Mouse (Mus musculus): ENCODE measurements around the gene St6galnac4. TPM values are rescaled to one million over a fixed set of nuclear protein-coding genes. Genes with fewer than 3 reads are reported as not detected.

The St6galnac4 gene
- total and polyA plus RNA-seq, 3 experiments: 6.7 to 20.8 (median 15.4) TPM

DNA sequence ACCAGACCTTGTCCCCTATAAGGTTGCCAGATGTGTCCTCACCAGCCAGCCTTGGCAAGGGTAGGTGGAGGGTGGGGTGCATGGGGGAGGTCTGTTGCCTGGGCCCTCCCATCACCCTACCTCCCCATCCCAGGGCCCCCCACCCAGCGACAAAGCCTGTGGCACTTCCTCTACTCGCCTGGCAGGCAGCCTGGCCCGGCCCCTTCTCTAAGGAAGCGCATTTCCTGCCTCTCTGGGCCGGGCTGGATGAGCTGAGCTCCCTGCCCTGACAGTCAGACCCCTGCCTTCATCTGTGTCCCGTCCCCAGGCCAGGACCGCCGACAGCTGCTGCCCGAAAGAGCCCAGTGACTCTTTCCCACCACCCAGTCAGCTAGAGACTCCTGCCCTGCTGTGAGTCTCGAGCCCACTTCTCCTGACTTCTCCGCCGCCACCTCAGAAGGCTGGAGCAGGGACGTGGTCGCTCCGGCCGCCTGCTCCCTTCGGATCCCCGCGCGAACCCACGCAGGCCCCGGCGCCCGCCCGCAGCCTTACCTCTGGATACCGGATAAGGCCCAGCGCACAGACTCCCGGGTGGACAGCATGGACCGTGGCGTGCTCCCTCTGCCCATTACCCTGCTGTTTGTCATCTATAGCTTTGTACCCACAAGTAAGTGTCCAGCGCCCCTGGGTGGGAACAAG lies 59.6 kb downstream of the St6galnac4 start, which contains the start of gene Eng:
Eng (plus strand) TSS at position 217 of the 678 bp plus-strand sequence.
- no peak for ATAC-seq (ENCODE audit: extremely low read depth, insufficient number of reproducible peaks, low FRiP score, poor library complexity, severe bottlenecking)
- peaks cover 39% of the 10 kb centered on the region for H3K4me1 ChIP-seq (ENCODE audit: insufficient read depth, low read depth, low read length)
- peaks cover 14% of the 10 kb centered on the region for H3K36me3 ChIP-seq (replicated peaks)
- peak within 1 kb of the TSS; percentile 55 for H3K4me3 ChIP-seq (ENCODE audit: low read depth, low read length)
- peak; percentile 57 for DNase-seq (ENCODE audit: low spot score)
- TF ChIP-seq GATA1 (IDR thresholded peaks at IDR 0.05; ENCODE audit: borderline replicate concordance, low read length) (no peak), TAL1 (conservative IDR thresholded peaks at IDR 0.05; ENCODE audit: low read depth, low read length) (no peak), GATA2 (IDR thresholded peaks at IDR 0.05; ENCODE audit: borderline replicate concordance, low read depth, low read length) (no peak), CTCF (IDR thresholded peaks at IDR 0.05; ENCODE audit: low read depth, low read length) (no peak), POLR2AphosphoS5 (IDR thresholded peaks at IDR 0.05; ENCODE audit: insufficient replicate concordance, low read depth, low read length) (no peak)
- H3K27me3 ChIP-seq (ENCODE audit: insufficient read depth, low read length): no peaks in the 10 kb centered on the region; the same call in 1 of the 2 replicates
- no peaks in the 10 kb centered on the region for H3K9me3 ChIP-seq (replicated peaks)

DNA sequence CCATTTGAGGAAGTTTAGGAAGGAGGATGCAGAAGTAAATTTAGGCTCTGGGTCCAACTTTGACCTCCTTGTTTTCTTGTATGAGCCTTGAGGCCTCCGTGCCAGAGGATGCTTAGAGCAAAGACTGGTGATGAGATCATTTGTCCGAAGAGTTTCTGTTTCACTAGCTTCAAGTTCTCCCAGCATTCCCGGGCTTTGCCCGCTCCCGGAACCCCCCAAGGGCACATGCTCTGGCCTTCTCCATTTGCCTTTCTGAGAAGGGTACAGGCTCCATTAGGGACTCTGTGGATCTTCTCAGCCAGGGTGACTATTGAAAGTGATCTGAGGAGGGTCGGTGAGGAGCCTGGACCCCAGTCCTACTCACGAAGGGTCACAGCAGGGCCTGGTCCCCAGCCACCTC lies 60.5 kb downstream of the St6galnac4 start:
- H3K4me3 ChIP-seq (ENCODE audit: low read depth, low read length): no peak overlapping the region
- ATAC-seq (ENCODE audit: extremely low read depth, insufficient number of reproducible peaks, low FRiP score, poor library complexity, severe bottlenecking) (no peak), DNase-seq (ENCODE audit: low spot score) (no peak)
- H3K4me1 ChIP-seq (ENCODE audit: insufficient read depth, low read depth, low read length): peaks cover 34% of the 10 kb centered on the region
- no peaks in the 10 kb centered on the region; the same call in 1 of the 2 replicates for H3K27me3 ChIP-seq (ENCODE audit: insufficient read depth, low read length)
- H3K9me3 ChIP-seq (replicated peaks): no peaks in the 10 kb centered on the region
- TF ChIP-seq CTCF (IDR thresholded peaks at IDR 0.05; ENCODE audit: low read depth, low read length) (no peak), TAL1 (conservative IDR thresholded peaks at IDR 0.05; ENCODE audit: low read depth, low read length) (no peak), GATA1 (IDR thresholded peaks at IDR 0.05; ENCODE audit: borderline replicate concordance, low read length) (no peak), POLR2AphosphoS5 (IDR thresholded peaks at IDR 0.05; ENCODE audit: insufficient replicate concordance, low read depth, low read length) (no peak), GATA2 (IDR thresholded peaks at IDR 0.05; ENCODE audit: borderline replicate concordance, low read depth, low read length) (no peak)
- peaks cover 14% of the 10 kb centered on the region for H3K36me3 ChIP-seq (replicated peaks)

Other genes starting within 250 kb of the St6galnac4 start
Only the 20 nearest of the 22 such genes appear.
- gene 1110008P14Rik, start 205.2 kb upstream of the St6galnac4 start, total RNA-seq (2014; fragmentation: Nextera tagmentation): 61.4 and 63.6 TPM in 2 replicates
- 26.5 and 33.0 TPM in 2 replicates for gene 1110008P14Rik, start 205.2 kb upstream of the St6galnac4 start, total RNA-seq (2017)
- 61.9 and 82.0 TPM in 2 replicates for gene 1110008P14Rik, start 205.2 kb upstream of the St6galnac4 start, polyA plus RNA-seq (2012)
- not detected in 2 replicates for gene Lcn2, start 198.8 kb upstream of the St6galnac4 start, total RNA-seq (2014; fragmentation: Nextera tagmentation)
- gene Lcn2, start 198.8 kb upstream of the St6galnac4 start, total RNA-seq (2017): not detected in 2 replicates
- gene Lcn2, start 198.8 kb upstream of the St6galnac4 start, polyA plus RNA-seq (2012): 0.05 TPM in 1 of 2 replicates, not detected in the other
- 13.8 and 21.5 TPM in 2 replicates for gene Ptges2, start 191.2 kb upstream of the St6galnac4 start, total RNA-seq (2014; fragmentation: Nextera tagmentation)
- gene Ptges2, start 191.2 kb upstream of the St6galnac4 start, total RNA-seq (2017): 11.5 and 12.4 TPM in 2 replicates
- gene Ptges2, start 191.2 kb upstream of the St6galnac4 start, polyA plus RNA-seq (2012): 6.8 and 7.0 TPM in 2 replicates
- gene Naif1, start 136.6 kb upstream of the St6galnac4 start, total RNA-seq (2014; fragmentation: Nextera tagmentation): 3.9 and 4.2 TPM in 2 replicates
- 3.8 and 4.0 TPM in 2 replicates for gene Naif1, start 136.6 kb upstream of the St6galnac4 start, total RNA-seq (2017)
- 6.9 and 8.1 TPM in 2 replicates for gene Naif1, start 136.6 kb upstream of the St6galnac4 start, polyA plus RNA-seq (2012)
- 5.1 and 25.4 TPM in 2 replicates for gene Slc25a25, start 135.7 kb upstream of the St6galnac4 start, total RNA-seq (2014; fragmentation: Nextera tagmentation)
- gene Slc25a25, start 135.7 kb upstream of the St6galnac4 start, total RNA-seq (2017): 6.8 and 8.0 TPM in 2 replicates
- gene Slc25a25, start 135.7 kb upstream of the St6galnac4 start, polyA plus RNA-seq (2012): 6.5 and 6.9 TPM in 2 replicates
- 33.6 and 35.0 TPM in 2 replicates for gene Fam102a, start 51.8 kb upstream of the St6galnac4 start, total RNA-seq (2014; fragmentation: Nextera tagmentation)
- 28.7 and 30.1 TPM in 2 replicates for gene Fam102a, start 51.8 kb upstream of the St6galnac4 start, total RNA-seq (2017)
- 28.9 and 32.7 TPM in 2 replicates for gene Fam102a, start 51.8 kb upstream of the St6galnac4 start, polyA plus RNA-seq (2012)
- gene Dpm2, start 16.2 kb upstream of the St6galnac4 start, total RNA-seq (2014; fragmentation: Nextera tagmentation): 74.6 and 85.4 TPM in 2 replicates
- gene Dpm2, start 16.2 kb upstream of the St6galnac4 start, total RNA-seq (2017): 59.3 and 64.4 TPM in 2 replicates
- gene Dpm2, start 16.2 kb upstream of the St6galnac4 start, polyA plus RNA-seq (2012): 8.2 and 9.4 TPM in 2 replicates
- gene Pip5kl1, start 12.3 kb upstream of the St6galnac4 start, total RNA-seq (2014; fragmentation: Nextera tagmentation): 1.0 TPM in 1 of 2 replicates, not detected in the other
- 0.71 and 1.0 TPM in 2 replicates for gene Pip5kl1, start 12.3 kb upstream of the St6galnac4 start, total RNA-seq (2017)
- 0.11 and 0.13 TPM in 2 replicates for gene Pip5kl1, start 12.3 kb upstream of the St6galnac4 start, polyA plus RNA-seq (2012)
- gene 9430097D07Rik, start 11.4 kb upstream of the St6galnac4 start, total RNA-seq (2014; fragmentation: Nextera tagmentation): not detected in 2 replicates
- gene 9430097D07Rik, start 11.4 kb upstream of the St6galnac4 start, total RNA-seq (2017): 0.11 TPM in 1 of 2 replicates, not detected in the other
- gene 9430097D07Rik, start 11.4 kb upstream of the St6galnac4 start, polyA plus RNA-seq (2012): not detected in 2 replicates
- 18.3 and 20.2 TPM in 2 replicates for gene St6galnac6, start 12.6 kb downstream of the St6galnac4 start, total RNA-seq (2014; fragmentation: Nextera tagmentation)
- gene St6galnac6, start 12.6 kb downstream of the St6galnac4 start, total RNA-seq (2017): 16.8 and 19.8 TPM in 2 replicates
- gene St6galnac6, start 12.6 kb downstream of the St6galnac4 start, polyA plus RNA-seq (2012): 36.6 and 39.2 TPM in 2 replicates
- gene Ak1, start 34.7 kb downstream of the St6galnac4 start, total RNA-seq (2014; fragmentation: Nextera tagmentation): not detected in 2 replicates
- gene Ak1, start 34.7 kb downstream of the St6galnac4 start, total RNA-seq (2017): 0.44 and 0.58 TPM in 2 replicates
- 0.42 and 0.56 TPM in 2 replicates for gene Ak1, start 34.7 kb downstream of the St6galnac4 start, polyA plus RNA-seq (2012)
- gene Eng, start 59.5 kb downstream of the St6galnac4 start, total RNA-seq (2014; fragmentation: Nextera tagmentation): 4.4 and 6.4 TPM in 2 replicates
- 0.76 and 0.93 TPM in 2 replicates for gene Eng, start 59.5 kb downstream of the St6galnac4 start, total RNA-seq (2017)
- 5.3 and 6.3 TPM in 2 replicates for gene Eng, start 59.5 kb downstream of the St6galnac4 start, polyA plus RNA-seq (2012)
- 14.7 and 22.9 TPM in 2 replicates for gene Fpgs, start 117.0 kb downstream of the St6galnac4 start, total RNA-seq (2014; fragmentation: Nextera tagmentation)
- 12.8 and 13.6 TPM in 2 replicates for gene Fpgs, start 117.0 kb downstream of the St6galnac4 start, total RNA-seq (2017)
- 81.4 and 145 TPM in 2 replicates for gene Fpgs, start 117.0 kb downstream of the St6galnac4 start, polyA plus RNA-seq (2012)
- gene Cdk9, start 126.0 kb downstream of the St6galnac4 start, total RNA-seq (2014; fragmentation: Nextera tagmentation): 68.7 and 71.2 TPM in 2 replicates
- 31.7 and 32.5 TPM in 2 replicates for gene Cdk9, start 126.0 kb downstream of the St6galnac4 start, total RNA-seq (2017)
- 105 and 129 TPM in 2 replicates for gene Cdk9, start 126.0 kb downstream of the St6galnac4 start, polyA plus RNA-seq (2012)
- gene Sh2d3c, start 134.0 kb downstream of the St6galnac4 start, total RNA-seq (2014; fragmentation: Nextera tagmentation): not detected in 2 replicates
- gene Sh2d3c, start 134.0 kb downstream of the St6galnac4 start, total RNA-seq (2017): 0.06 and 0.98 TPM in 2 replicates
- gene Sh2d3c, start 134.0 kb downstream of the St6galnac4 start, polyA plus RNA-seq (2012): 0.35 and 0.39 TPM in 2 replicates
- gene 6330409D20Rik, start 153.9 kb downstream of the St6galnac4 start, total RNA-seq (2014; fragmentation: Nextera tagmentation): not detected in 2 replicates
- 0.17 TPM in 1 of 2 replicates, not detected in the other for gene 6330409D20Rik, start 153.9 kb downstream of the St6galnac4 start, total RNA-seq (2017)
- gene 6330409D20Rik, start 153.9 kb downstream of the St6galnac4 start, polyA plus RNA-seq (2012): not detected in 2 replicates
- gene Tor2a, start 170.1 kb downstream of the St6galnac4 start, total RNA-seq (2014; fragmentation: Nextera tagmentation): 9.0 and 9.7 TPM in 2 replicates
- 14.0 and 17.7 TPM in 2 replicates for gene Tor2a, start 170.1 kb downstream of the St6galnac4 start, total RNA-seq (2017)
- 28.2 and 30.1 TPM in 2 replicates for gene Tor2a, start 170.1 kb downstream of the St6galnac4 start, polyA plus RNA-seq (2012)
- 0.53 TPM in 1 of 2 replicates, not detected in the other for gene Ttc16, start 188.5 kb downstream of the St6galnac4 start, total RNA-seq (2014; fragmentation: Nextera tagmentation)
- 0.17 and 0.38 TPM in 2 replicates for gene Ttc16, start 188.5 kb downstream of the St6galnac4 start, total RNA-seq (2017)
- 0.02 and 0.15 TPM in 2 replicates for gene Ttc16, start 188.5 kb downstream of the St6galnac4 start, polyA plus RNA-seq (2012)
- gene Ptrh1, start 188.7 kb downstream of the St6galnac4 start, total RNA-seq (2014; fragmentation: Nextera tagmentation): 3.4 and 4.0 TPM in 2 replicates
- gene Ptrh1, start 188.7 kb downstream of the St6galnac4 start, total RNA-seq (2017): 4.8 and 5.0 TPM in 2 replicates
- gene Ptrh1, start 188.7 kb downstream of the St6galnac4 start, polyA plus RNA-seq (2012): 4.3 and 5.3 TPM in 2 replicates
- gene Cfap157, start 197.3 kb downstream of the St6galnac4 start, total RNA-seq (2014; fragmentation: Nextera tagmentation): not detected in 2 replicates
- gene Cfap157, start 197.3 kb downstream of the St6galnac4 start, total RNA-seq (2017): 0.11 and 1.6 TPM in 2 replicates
- not detected in 2 replicates for gene Cfap157, start 197.3 kb downstream of the St6galnac4 start, polyA plus RNA-seq (2012)